Mouse (Mus musculus) NIH3T3 (cell line): Measurements from ENCODE around the gene Slc35a3.
"Not testable (repeated sequence)": the region's sequence is repeated elsewhere in the genome, so short reads cannot be mapped to it uniquely, and the experiment has no call there.

Experiments
- DNase-seq: peaks from one replicate; pipeline ENCODE4 v3.0.0-alpha.2; 2012; ENCODE audit warnings: low read depth

Gene Slc35a3

GRCm38 (mm10) chr3:116712436-116712881, at the start of gene Slc35a3:
Gene Slc35a3, minus strand, starts transcription at chr3:116712831.
- peak; percentile 34 for DNase-seq

DNA sequence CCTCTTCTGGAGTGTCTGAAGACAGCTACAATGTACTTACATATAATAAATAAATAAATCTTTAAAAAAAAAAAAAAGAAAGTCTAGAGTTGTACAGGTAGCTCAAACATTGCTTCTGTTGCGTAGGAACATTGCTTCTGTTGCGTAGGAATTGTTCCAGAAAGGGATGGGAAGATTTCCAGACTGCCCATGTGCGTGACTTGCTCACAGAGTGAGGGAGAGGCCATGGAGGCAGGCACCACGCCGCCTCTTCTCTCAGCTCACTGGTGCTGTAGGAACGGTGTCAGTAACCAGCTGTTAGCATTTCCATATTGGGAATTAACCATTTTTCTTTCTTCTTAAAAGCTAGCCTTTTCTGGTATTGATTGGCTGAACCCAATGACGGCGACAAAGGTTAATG, 40.2 kb upstream of the Slc35a3 start:
- DNase-seq: no peak

- peak; percentile 81 for DNase-seq
These were observed 38.7 kb upstream of the Slc35a3 start for GRCm38 (mm10) chr3:116751191-116751860.

DNA sequence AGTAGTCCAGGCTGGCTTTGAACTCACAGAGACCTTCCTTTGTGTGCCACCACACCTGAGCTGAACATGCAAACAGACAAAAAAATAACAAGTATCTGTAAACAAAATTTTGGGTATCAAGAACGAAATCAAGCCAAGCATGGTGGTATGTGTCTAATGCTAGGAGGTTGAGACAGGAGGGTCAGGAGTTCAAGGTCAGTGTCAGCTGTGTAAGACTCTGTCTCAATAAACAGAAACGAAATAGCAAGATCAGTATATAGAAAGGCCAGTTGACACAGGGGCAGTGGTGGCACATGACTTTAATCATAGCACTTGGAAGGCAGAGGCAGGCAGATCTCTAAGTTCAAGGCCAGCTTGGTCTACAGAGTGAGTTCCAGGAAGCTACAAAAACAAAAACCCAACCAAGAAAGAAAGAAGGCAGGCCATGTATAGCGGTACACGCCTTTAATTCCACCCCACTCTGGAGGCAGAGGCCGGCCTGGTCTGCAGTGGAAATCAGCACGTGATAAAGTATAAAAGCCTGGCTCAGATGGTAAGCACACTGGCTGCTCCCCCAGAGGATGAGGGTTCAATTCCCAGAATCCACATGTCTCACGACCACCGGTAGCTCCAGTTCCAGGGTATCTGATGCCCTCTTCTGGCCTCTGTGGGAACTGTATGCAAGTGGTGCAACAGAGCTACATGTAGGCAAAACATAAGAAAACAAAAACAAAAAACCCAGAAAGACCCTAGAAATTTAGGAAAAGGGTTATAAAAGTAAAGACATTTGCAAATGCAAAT, 36.0 kb upstream of the Slc35a3 start:
- DNase-seq: peak; percentile 76

GRCm38 (mm10) chr3:116747648-116748047, 35.0 kb upstream of the Slc35a3 start:
- not testable (repeated sequence) for DNase-seq

DNA sequence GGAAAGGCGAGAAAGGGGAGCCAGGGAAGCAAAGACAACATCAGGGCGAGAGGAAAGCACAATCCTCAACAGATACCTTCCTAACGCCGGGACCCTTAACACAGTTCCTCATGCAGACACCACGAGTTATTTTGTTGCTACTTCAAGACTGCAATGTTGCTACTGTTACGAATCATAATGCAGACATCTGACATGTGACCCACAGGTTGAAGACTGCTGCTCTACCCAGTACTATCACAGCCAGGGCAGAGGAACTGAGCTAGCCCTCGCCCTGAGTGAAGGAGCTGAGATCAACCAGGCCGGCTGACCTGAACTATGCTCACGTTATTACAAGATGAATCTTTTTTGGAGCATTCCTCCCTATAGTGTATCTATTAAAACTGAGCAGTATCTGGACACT, 28.3 kb upstream of the Slc35a3 start:
- DNase-seq: no peak

DNA sequence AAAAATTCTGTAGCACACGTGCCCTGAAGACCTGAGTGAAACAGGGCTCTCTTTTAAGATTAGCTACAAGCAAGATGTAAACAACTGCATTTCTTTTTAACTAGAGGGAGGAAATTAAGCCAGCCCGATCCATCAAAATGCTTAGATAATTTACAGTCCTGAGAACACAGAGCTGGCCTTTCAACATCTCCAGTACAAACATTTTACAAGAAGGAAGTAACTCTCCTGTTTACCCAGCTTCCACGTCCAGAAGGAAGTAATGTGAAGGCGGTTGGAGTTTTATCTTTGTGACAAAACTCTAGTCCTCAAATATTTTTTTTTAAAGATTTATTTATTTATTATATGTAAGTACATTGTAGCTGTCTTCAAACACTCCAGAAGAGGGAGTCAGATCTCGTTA, 27.5 kb upstream of the Slc35a3 start:
- no peak for DNase-seq

GRCm38 (mm10) chr3:116737326-116737731, 24.7 kb upstream of the Slc35a3 start:
- DNase-seq: peak; percentile 87

DNA sequence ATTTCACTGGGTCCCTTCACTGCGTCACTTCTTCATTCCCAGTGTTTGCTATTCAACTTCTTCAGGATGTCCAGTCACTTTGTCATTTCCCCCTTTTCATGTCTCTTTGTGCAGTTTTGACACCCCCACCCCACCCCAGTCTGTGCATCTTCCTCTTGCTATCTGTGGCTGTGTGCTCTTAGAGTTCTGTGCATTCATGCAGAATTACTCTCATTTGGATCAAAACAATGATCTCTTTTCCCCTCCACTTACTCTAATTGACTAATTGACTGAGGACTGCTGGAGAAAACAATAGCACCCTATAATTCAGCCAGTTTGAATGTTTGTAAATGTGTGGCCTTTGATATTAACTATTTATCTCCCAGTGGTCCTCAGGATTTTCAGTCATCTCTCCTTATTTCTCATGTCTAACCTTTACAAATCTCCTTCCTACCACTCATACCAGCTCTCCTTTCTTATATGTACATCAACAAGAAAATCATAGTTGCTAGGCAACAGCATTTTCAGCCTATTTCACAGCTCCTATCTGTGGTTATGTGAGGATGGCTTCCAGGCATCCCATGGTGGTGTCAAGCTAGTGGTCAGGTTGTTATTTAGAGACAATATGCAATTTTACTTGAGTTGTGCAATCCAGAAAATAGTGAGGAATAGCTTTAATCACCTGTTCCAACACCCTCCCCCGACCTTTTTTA, 17.0 kb upstream of the Slc35a3 start:
- no peak for DNase-seq

- no peak for DNase-seq
These were observed 14.2 kb upstream of the Slc35a3 start for GRCm38 (mm10) chr3:116726807-116727206.

GRCm38 (mm10) chr3:116723496-116724481, 11.2 kb upstream of the Slc35a3 start:
- DNase-seq: no peak

DNA sequence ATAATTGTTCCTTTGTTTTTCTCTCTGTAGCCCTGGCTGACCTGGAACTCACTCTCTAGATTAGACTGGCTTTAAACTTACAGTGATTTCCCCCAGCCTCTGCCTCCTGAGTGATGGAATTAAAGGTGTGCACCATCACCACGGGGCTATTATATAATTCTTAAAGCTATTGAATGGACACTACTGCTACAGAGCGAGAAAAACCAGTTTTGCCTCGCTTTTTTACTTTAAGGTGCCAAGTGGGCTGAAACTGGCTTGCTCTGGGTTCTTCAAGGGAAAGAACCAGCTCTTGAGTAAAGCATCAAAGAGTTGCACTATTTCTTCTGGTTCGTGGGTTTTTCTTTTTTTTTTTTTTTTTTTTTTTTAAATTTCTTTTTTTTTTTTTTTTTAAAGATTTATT, 10.3 kb upstream of the Slc35a3 start:
- DNase-seq: no peak

GRCm38 (mm10) chr3:116718951-116719350, 6.3 kb upstream of the Slc35a3 start:
- DNase-seq: no peak

DNA sequence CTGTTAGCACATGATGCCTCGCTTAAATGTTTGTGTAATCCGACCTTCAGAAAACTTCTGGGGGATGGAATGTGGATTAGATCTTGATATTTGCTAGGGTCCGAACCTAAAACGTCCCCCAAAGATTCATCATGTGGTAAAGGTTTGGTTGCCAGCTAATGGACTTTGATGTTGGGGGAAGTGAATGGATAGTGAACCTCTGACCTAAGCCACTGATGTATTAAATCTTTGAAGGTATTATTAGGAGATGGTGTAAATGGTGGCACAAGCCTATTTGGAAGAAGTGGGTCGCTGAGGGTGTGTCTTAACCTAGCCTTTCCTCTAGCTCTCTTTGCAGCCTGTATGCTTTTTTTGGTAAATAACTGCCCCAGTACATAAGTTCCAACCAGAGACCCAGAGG, 400 bp upstream of the Slc35a3 start:
- DNase-seq: no peak

DNA sequence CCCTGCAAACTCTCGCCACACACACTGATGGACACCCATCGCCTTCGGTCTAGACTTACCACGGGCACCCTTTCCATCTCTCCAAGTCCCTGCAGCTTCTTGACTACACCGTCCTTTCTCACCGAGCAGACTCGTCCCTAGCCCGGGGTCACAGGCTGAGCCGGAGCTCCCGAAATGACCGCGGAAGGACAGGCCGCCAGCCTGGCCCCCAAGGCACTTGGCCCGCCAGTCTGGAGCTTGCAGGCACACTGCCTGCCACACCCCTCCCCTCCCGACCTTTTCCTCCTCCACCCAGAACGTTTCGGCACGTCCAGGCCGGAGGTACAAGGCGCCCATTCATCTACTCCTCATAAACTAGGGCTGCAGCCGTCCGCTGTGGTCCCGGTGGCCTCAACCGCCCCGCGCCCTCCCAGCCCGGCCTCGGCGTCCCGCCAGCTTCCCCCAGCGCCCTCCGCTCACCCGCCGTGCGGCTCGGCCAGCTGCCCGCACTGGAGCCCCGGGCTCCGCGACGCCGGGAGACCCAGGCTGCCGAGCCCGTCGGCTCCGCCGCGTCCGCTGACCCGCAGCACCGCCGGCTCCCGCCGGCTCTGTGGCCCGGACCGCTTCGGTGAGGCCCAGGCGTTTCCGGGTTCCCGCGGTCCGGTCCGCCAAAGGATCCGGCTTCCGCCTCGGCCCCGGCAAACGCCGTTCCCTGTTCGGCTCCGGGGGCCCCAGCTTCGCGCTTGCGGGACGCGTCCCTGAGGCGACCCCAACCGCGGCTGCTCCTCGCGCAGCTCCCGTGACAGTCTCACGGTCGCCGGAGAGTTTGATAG, 801 bp downstream of the Slc35a3 start:
- peak; percentile 87 for DNase-seq

DNA sequence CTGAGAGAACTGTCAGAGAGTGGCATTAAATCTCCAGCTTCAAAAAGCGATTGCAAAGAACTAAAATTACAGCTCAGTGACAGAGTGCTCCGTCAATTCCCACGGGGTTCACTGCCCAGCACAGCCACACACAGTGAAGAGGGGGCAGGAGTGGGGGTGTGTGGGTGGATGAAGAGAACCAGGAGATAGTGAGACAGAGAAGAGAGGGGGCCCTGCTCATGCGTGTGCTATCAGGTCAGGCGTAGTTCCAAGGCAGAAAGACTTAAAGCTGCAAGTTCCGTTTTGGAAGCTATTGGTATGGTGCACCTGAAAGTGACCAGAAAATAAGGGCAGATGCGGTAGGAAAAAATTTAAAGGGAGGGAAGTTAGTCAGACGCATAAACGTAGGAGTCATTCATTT, 1.7 kb downstream of the Slc35a3 start:
- DNase-seq: no peak

GRCm38 (mm10) chr3:116705637-116706204, 6.9 kb downstream of the Slc35a3 start:
- no peak for DNase-seq

GRCm38 (mm10) chr3:116703835-116704234, 8.8 kb downstream of the Slc35a3 start:
- DNase-seq: no peak

DNA sequence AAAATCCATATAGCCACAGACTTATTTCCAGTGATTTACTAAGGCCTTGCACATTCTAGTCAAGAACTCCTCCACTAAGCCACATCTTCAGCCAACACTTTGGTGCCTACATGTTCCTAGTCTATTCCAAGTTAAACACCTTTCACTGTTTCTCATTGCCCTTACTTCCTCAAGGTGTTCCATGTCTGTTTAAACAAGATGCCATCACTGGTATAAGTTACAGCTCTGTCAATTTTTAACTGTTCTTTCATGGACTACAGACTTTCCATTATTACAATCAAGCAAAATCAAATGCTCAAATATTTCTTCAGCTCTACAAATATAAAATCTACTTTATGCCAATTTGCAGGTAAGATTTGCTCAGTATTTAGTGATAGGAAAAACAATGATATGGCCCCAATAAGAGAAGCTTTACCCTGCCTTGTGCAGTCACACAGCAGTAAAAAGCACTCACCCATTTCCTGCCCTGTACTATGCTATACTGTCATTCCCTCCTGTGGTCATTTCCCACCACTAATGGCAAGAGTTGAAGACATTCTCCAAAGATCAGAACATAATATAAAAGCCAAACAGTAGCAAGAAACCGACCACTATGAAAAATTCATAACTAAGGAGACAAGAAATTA, 9.9 kb downstream of the Slc35a3 start:
- DNase-seq: no peak

- no peak for DNase-seq
These were observed 11.0 kb downstream of the Slc35a3 start for GRCm38 (mm10) chr3:116701601-116702000.
